ENCODE assay signal across 8 mouse cellular contexts in the genomic region with DNA sequence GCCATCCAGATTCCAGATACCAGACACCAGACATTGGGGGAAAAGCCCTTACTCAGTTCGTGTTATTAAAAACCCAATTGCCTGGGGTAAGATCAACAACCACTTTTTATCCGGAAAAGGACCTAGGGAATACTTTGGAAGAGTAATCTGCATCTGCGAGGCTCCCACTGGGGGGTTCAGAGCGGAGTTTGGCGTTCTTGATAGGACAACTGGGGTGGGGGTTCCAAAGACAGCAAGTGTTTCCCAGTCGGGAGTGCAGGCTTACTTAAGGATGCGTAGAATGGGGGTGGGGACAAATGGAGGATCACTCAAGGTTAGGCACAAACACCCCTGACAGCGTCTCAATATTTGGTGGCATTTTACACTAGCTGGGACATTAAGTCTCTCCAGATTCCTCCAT. TPM values are rescaled to one million over a fixed set of nuclear protein-coding genes. Genes with fewer than 3 reads are reported as not detected.
DNase-seq lines count a peak whose midpoint lies in the region; ATAC-seq and TF ChIP-seq lines count a peak whose summit lies in the region.

No protein-coding gene starts in this region.

- peak overlapping the region; percentile 99 for H3K27ac ChIP-seq in left cerebral cortex, adult 2 months
- H3K27ac ChIP-seq in embryonic facial prominence, embryonic 14.5 days (replicated peaks; ENCODE audit: low read depth, low read length): no peak overlapping the region
- H3K27ac ChIP-seq in intestine, embryonic 15.5 days: no peak overlapping the region
- no peak overlapping the region for H3K27ac ChIP-seq in neural tube, embryonic 13.5 days (replicated peaks)

- H3K4me3 ChIP-seq in left cerebral cortex, adult 2 months: peak overlapping the region; percentile 81
- peak overlapping the region; percentile 82 for H3K4me3 ChIP-seq in embryonic facial prominence, embryonic 14.5 days (ENCODE audit: low read depth, low read length)
- H3K4me3 ChIP-seq in intestine, embryonic 15.5 days (replicated peaks): peak overlapping the region; percentile 57; the same call in 1 of the 2 replicates
- peak overlapping the region; percentile 73 for H3K4me3 ChIP-seq in neural tube, embryonic 13.5 days

- H3K4me1 ChIP-seq in embryonic facial prominence, embryonic 14.5 days (ENCODE audit: control insufficient read depth, insufficient read depth, low read length): no peaks in the 10 kb centered on the region
- peaks cover 16% of the 10 kb centered on the region for H3K4me1 ChIP-seq in intestine, embryonic 15.5 days (replicated peaks)
- H3K4me1 ChIP-seq in neural tube, embryonic 13.5 days (replicated peaks): peaks cover 16% of the 10 kb centered on the region

- no peaks in the 10 kb centered on the region for H3K27me3 ChIP-seq in embryonic facial prominence, embryonic 14.5 days (replicated peaks; ENCODE audit: control insufficient read depth, insufficient read depth, low read length)
- no peaks in the 10 kb centered on the region for H3K27me3 ChIP-seq in intestine, embryonic 15.5 days (replicated peaks)
- peaks cover 28% of the 10 kb centered on the region for H3K27me3 ChIP-seq in neural tube, embryonic 13.5 days

- DNase-seq in left cerebral cortex, adult 2 months (ENCODE audit: extremely low spot score in 1 of 2, low spot score in 2 of 2): no peak
- no peak for DNase-seq in left cerebral cortex, adult 18-20 months (ENCODE audit: low spot score in 2 of 2)
- no peak for DNase-seq in embryonic facial prominence, embryonic 14.5 days (ENCODE audit: low spot score)
- no peak for DNase-seq in natural killer cell, adult 2 months (ENCODE audit: low spot score in 2 of 2)
- no peak for DNase-seq in spleen, postnatal 36 days (ENCODE audit: low spot score in 2 of 2)
- no peak for DNase-seq in embryo, embryonic 11 days

- no peak for ATAC-seq in embryonic facial prominence, embryonic 14.5 days (ENCODE audit: low read depth)
- ATAC-seq in intestine, embryonic 15.5 days: no peak
- ATAC-seq in neural tube, embryonic 13.5 days (ENCODE audit: low read depth): no peak

- H3K9ac ChIP-seq in embryonic facial prominence, embryonic 14.5 days (ENCODE audit: low read depth, low read length): no peak overlapping the region
- H3K9ac ChIP-seq in intestine, embryonic 15.5 days: no peak overlapping the region
- 0 out of 2 replicates have a peak overlapping the region, but pooled peaks have one; percentile 81 for H3K9ac ChIP-seq in neural tube, embryonic 13.5 days

- intact Hi-C loops in left cerebral cortex, adult 2 months (cut with DNase I): loop anchor here (2.0 to 5.0 kb wide), 3 partner anchors 35 to 69 kb away; no protein-coding TSS in a partner anchor

- H3K4me2 ChIP-seq in embryonic facial prominence, embryonic 14.5 days (ENCODE audit: low read depth, low read length): peak overlapping the region; percentile 98
- peak overlapping the region; percentile 96 for H3K4me2 ChIP-seq in intestine, embryonic 15.5 days (replicated peaks)
- peak overlapping the region; percentile 97 for H3K4me2 ChIP-seq in neural tube, embryonic 13.5 days

- no peaks in the 10 kb centered on the region for H3K9me3 ChIP-seq in embryonic facial prominence, embryonic 14.5 days (ENCODE audit: control insufficient read depth, low read length)
- H3K9me3 ChIP-seq in intestine, embryonic 15.5 days: no peaks in the 10 kb centered on the region
- no peaks in the 10 kb centered on the region for H3K9me3 ChIP-seq in neural tube, embryonic 13.5 days

- WGBS in embryonic facial prominence, embryonic 14.5 days: 16% methylated on average over 8 of the region's 8 CpGs
- WGBS in intestine, embryonic 15.5 days: 23% methylated on average over 8 of the region's 8 CpGs
- WGBS in neural tube, embryonic 13.5 days: 14% methylated on average over 8 of the region's 8 CpGs

- 0 out of 2 replicates have a peak, but pooled peaks cover 1% of the 10 kb centered on the region for H3K36me3 ChIP-seq in embryonic facial prominence, embryonic 14.5 days (ENCODE audit: control insufficient read depth, insufficient read depth, low read length)
- H3K36me3 ChIP-seq in intestine, embryonic 15.5 days: no peaks in the 10 kb centered on the region
- H3K36me3 ChIP-seq in neural tube, embryonic 13.5 days: peaks cover 4% of the 10 kb centered on the region

- TF ChIP-seq CTCF in left cerebral cortex, adult 2 months (IDR thresholded peaks at IDR 0.05): no peak

RNA-seq across cellular contexts. Expression of a gene that starts 1.5 kb away (rescaled TPM):
- total RNA-seq in left cerebral cortex, adult 2 months (2021): 100 to 1,000 TPM; 161 to 173 TPM
- total RNA-seq in left cerebral cortex, adult 18-20 months (2021): 100 to 1,000 TPM; 163 to 164 TPM
- polyA plus RNA-seq in embryonic facial prominence, embryonic 14.5 days (2014; fragmentation: Nextera tagmentation; extraction: Ambion mirVana): 6.7 and 8.9 TPM in 2 replicates
- 6.7 and 7.7 TPM in 2 replicates for polyA plus RNA-seq in intestine, embryonic 15.5 days (2015; fragmentation: Nextera tagmentation; extraction: Ambion mirVana)
- 11.8 and 15.8 TPM in 2 replicates for polyA plus RNA-seq in neural tube, embryonic 13.5 days (2015; fragmentation: Nextera tagmentation; extraction: Ambion mirVana)

RNA-seq across cellular contexts. Expression of a gene that starts 42.7 kb away (rescaled TPM):
- 10 to 100 TPM; 74.5 to 78.6 TPM for total RNA-seq in left cerebral cortex, adult 2 months (2021)
- 10 to 100 TPM; 81.7 to 82.1 TPM for total RNA-seq in left cerebral cortex, adult 18-20 months (2021)
- 15.1 and 15.7 TPM in 2 replicates for polyA plus RNA-seq in embryonic facial prominence, embryonic 14.5 days (2014; fragmentation: Nextera tagmentation; extraction: Ambion mirVana)
- 12.0 and 14.7 TPM in 2 replicates for polyA plus RNA-seq in intestine, embryonic 15.5 days (2015; fragmentation: Nextera tagmentation; extraction: Ambion mirVana)
- polyA plus RNA-seq in neural tube, embryonic 13.5 days (2015; fragmentation: Nextera tagmentation; extraction: Ambion mirVana): 13.2 and 15.1 TPM in 2 replicates
